Mouse (Mus musculus) frontal cortex, adult (tissue): ENCODE results near the gene Nrip2.

ENCODE experiments used
- ATAC-seq: cut with Nextera tagmentation; 2 replicates; pipeline ENCODE4 v1.9.2; 2017; ENCODE audit warnings: mild to moderate bottlenecking, moderate library complexity, mixed read lengths; ENCODE audit not compliant: low TSS enrichment

Gene Nrip2

GRCm38 (mm10) chr6:128437731-128438316 lies 38.7 kb downstream of the Nrip2 start:
- ATAC-seq = peak; percentile 60

- peak; percentile 91 for ATAC-seq
Measured at GRCm38 (mm10) chr6:128438317-128438870, 39.3 kb downstream of the Nrip2 start, which contains the start of gene Fkbp4. Gene Fkbp4, minus strand, starts transcription at chr6:128438677.

GRCm38 (mm10) chr6:128438871-128439341 lies 39.8 kb downstream of the Nrip2 start:
- ATAC-seq = peak; percentile 10

- no peak for ATAC-seq
Measured at GRCm38 (mm10) chr6:128440238-128440637, 41.1 kb downstream of the Nrip2 start.

GRCm38 (mm10) chr6:128445761-128446535 lies 46.9 kb downstream of the Nrip2 start:
- peak; percentile 94 for ATAC-seq

GRCm38 (mm10) chr6:128447063-128447462 lies 48.0 kb downstream of the Nrip2 start:
- ATAC-seq = no peak

- ATAC-seq = peak; percentile 50
Measured at GRCm38 (mm10) chr6:128455835-128456605, 56.9 kb downstream of the Nrip2 start.

- no peak for ATAC-seq
Measured at GRCm38 (mm10) chr6:128457186-128457585, 58.1 kb downstream of the Nrip2 start.

GRCm38 (mm10) chr6:128460321-128460720 lies 61.2 kb downstream of the Nrip2 start:
- peak; percentile 47; the same call in 1 of the 2 replicates for ATAC-seq

- no peak for ATAC-seq
Measured at GRCm38 (mm10) chr6:128460729-128461503, 61.8 kb downstream of the Nrip2 start.

GRCm38 (mm10) chr6:128461606-128462005 lies 62.5 kb downstream of the Nrip2 start:
- ATAC-seq = no peak

- no peak for ATAC-seq
Measured at GRCm38 (mm10) chr6:128464996-128465395, 65.9 kb downstream of the Nrip2 start.
